Mouse (Mus musculus): ENCODE measurements at regions not wholly inside any gene's neighbourhood (a gene's known extent, or its start where the extent isn't known, plus 50 kb on each side); places are given as distances from the start of the nearest gene placed in this dataset.

GRCm38 (mm10) chr10:70739348-70739966 is 83.7 kb upstream of the Phyhipl start:
- DNase-seq (ENCODE audit: low read depth): no peak

- no peak for DNase-seq (ENCODE audit: low read depth)
These were observed 82.9 kb upstream of the Phyhipl start for GRCm38 (mm10) chr10:70738686-70739085.

GRCm38 (mm10) chr10:70733956-70734355 is 78.2 kb upstream of the Phyhipl start:
- DNase-seq (ENCODE audit: low read depth): no peak

- no peak for DNase-seq (ENCODE audit: low read depth)
These were observed 77.7 kb upstream of the Phyhipl start for GRCm38 (mm10) chr10:70733478-70733877.

GRCm38 (mm10) chr10:70725091-70725490 is 69.3 kb upstream of the Phyhipl start:
- no peak for DNase-seq (ENCODE audit: low read depth)

GRCm38 (mm10) chr10:70722783-70723182 is 67.0 kb upstream of the Phyhipl start:
- no peak for DNase-seq (ENCODE audit: low read depth)

- no peak for DNase-seq (ENCODE audit: low read depth)
These were observed 66.6 kb upstream of the Phyhipl start for GRCm38 (mm10) chr10:70722381-70722780.

- DNase-seq (ENCODE audit: low read depth): peak; percentile 27
These were observed 61.7 kb upstream of the Phyhipl start for GRCm38 (mm10) chr10:70717464-70717863.

- DNase-seq (ENCODE audit: low read depth): peak; percentile 82
These were observed 61.3 kb upstream of the Phyhipl start for GRCm38 (mm10) chr10:70717025-70717424.

- DNase-seq (ENCODE audit: low read depth): no peak
These were observed 57.5 kb upstream of the Phyhipl start for GRCm38 (mm10) chr10:70713306-70713705.

GRCm38 (mm10) chr10:70708806-70709205 is 53.0 kb upstream of the Phyhipl start:
- DNase-seq (ENCODE audit: low read depth): no peak

Data from NIH3T3 (cell line).